Mouse (Mus musculus) lung, postnatal 0 days (tissue): ENCODE data around the gene Pdzrn4.

ENCODE experiments used
- CTCF ChIP-seq: IDR thresholded peaks from 2 replicates; pipeline ENCODE4 v1.5.1; 2016; ENCODE audit warnings: antibody characterized with exemption, mild to moderate bottlenecking
- EP300 ChIP-seq: IDR thresholded peaks from 2 replicates; pipeline ENCODE4 v1.6.1; 2016; ENCODE audit warnings: antibody characterized with exemption, mild to moderate bottlenecking, control low read depth

DNA sequence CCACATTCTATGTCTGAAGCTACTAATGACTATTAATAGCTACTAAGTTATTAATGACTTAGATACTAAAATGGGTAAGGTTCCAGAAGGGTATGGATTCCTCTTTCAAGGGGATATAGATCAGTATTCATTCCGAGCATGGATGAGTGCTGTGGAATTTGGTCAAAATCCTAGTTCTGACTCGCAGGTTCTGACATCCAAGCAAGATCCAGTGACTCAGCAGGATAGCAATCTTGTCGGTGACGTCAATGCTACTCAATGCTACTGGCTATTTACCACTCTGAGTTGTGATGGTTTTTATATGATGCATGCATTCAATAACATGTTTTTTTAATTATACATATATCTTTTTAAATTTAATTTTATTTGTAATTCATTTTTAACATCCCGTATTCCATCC is 279.4 kb downstream of the Pdzrn4 start:
- TF ChIP-seq CTCF, result no peak
- no peak for TF ChIP-seq EP300
